Mouse (Mus musculus) cerebellum, adult 2 months (tissue): ENCODE measurements around the gene Mical3. TPM values are rescaled to one million over a fixed set of nuclear protein-coding genes. Genes with fewer than 3 reads are reported as not detected.
"Not testable (repeated sequence)": the region's sequence is repeated elsewhere in the genome, so short reads cannot be mapped to it uniquely, and the experiment has no call there.

Experiments
- DNase-seq, 2 experiments: peaks; one replicate each; pipeline ENCODE4 v3.0.0; 2021
- H3K27ac ChIP-seq: fragments of 200-500 bp; 2 replicates; pipeline ENCODE4 v1.5.1; 2012; ENCODE audit warnings: low read length, control low read depth, inconsistent platforms; ENCODE audit not compliant: insufficient read depth
- H3K27me3 ChIP-seq: fragments of 200-500 bp; 2 replicates; pipeline ENCODE4 v1.6.1; 2012; ENCODE audit warnings: inconsistent platforms, mild to moderate bottlenecking, low read length, moderate library complexity; ENCODE audit not compliant: control insufficient read depth, insufficient read depth
- H3K4me1 ChIP-seq: fragments of 200-500 bp; 2 replicates; pipeline ENCODE4 v1.6.1; 2011; ENCODE audit warnings: low read length; ENCODE audit not compliant: control insufficient read depth, insufficient read depth
- H3K4me3 ChIP-seq: fragments of 200-500 bp; replicated peaks from 2 replicates; pipeline ENCODE3; 2011; ENCODE audit warnings: mild to moderate bottlenecking, low read depth, low read length, control low read depth; ENCODE audit not compliant: insufficient read depth
- CTCF ChIP-seq: fragments of 200-500 bp; IDR thresholded peaks from 2 replicates; pipeline ENCODE4 v1.5.1; 2011; ENCODE audit warnings: low read depth, mild to moderate bottlenecking, control low read depth, low read length, moderate library complexity, borderline replicate concordance; ENCODE audit not compliant: insufficient read depth
- POLR2A ChIP-seq: fragments of 200-500 bp; IDR thresholded peaks from 2 replicates; pipeline ENCODE4 v1.6.1; 2011; ENCODE audit warnings: low read length, control low read depth, borderline replicate concordance; ENCODE audit not compliant: insufficient read depth
- WGBS: fragments of 180-500 bp; shearing (Covaris S2); methylation state at CpG from one replicate; pipeline ENCODE4 v1.1.7; 2018; 5-methylcytosine and 5-hydroxymethylcytosine counted together
- polyA plus RNA-seq: library from polyadenylated mRNA; depleted of rRNA; stranded (reverse); fragments of >200 nt; gene quantifications from 2 replicates; pipeline ENCODE4 v1.2.3, GENCODE M21; 2012

Gene Mical3
- polyA plus RNA-seq, 1 experiment, result 75.7 TPM

GRCm38 (mm10) chr6:120917975-120918374, 212.8 kb downstream of the Mical3 start:
- whole genome bisulfite sequencing, result 47% methylated on average over 3 of the region's 3 CpGs
- DNase-seq, result no peak
- TF ChIP-seq CTCF, result no peak
- no peak for TF ChIP-seq POLR2A

GRCm38 (mm10) chr6:120916972-120917881, 213.6 kb downstream of the Mical3 start:
- H3K27me3 ChIP-seq, DNase-seq, H3K27ac ChIP-seq, H3K4me1 ChIP-seq: not testable (repeated sequence)
- peak overlapping the region; percentile 77 for H3K4me3 ChIP-seq
- WGBS, result 18% methylated on average over 12 of the region's 14 CpGs

More at GRCm38 (mm10) chr6:120917975-120918374, 212.8 kb downstream of the Mical3 start:
- H3K27me3 ChIP-seq, result no peaks in the 10 kb centered on the region
- H3K4me3 ChIP-seq, result no peak overlapping the region
- no peaks in the 10 kb centered on the region for H3K4me1 ChIP-seq
- H3K27ac ChIP-seq, result no peak overlapping the region

GRCm38 (mm10) chr6:120916074-120916971, 214.5 kb downstream of the Mical3 start, which contains the start of gene Bid:
Gene Bid (minus strand): TSS chr6:120916853.
- DNase-seq, result peak; percentile 55 to 59
- 2% methylated on average over 67 of the region's 67 CpGs for WGBS
- H3K4me1 ChIP-seq, result no peaks in the 10 kb centered on the region
- no peaks in the 10 kb centered on the region for H3K27me3 ChIP-seq
- H3K4me3 ChIP-seq, result peak within 1 kb of the TSS; percentile 77
- no peak within 1 kb of the TSS for H3K27ac ChIP-seq
- TF ChIP-seq CTCF (no peak), POLR2A (no peak)

- Histone ChIP-seq H3K27me3 (no peaks in the 10 kb centered on the region), H3K4me3 (no peak overlapping the region), H3K4me1 (no peaks in the 10 kb centered on the region), H3K27ac (no peak overlapping the region)
- WGBS, result 61% methylated on average over 2 of the region's 2 CpGs
- TF ChIP-seq CTCF (no peak), POLR2A (no peak)
- no peak for DNase-seq
These were observed 215.2 kb downstream of the Mical3 start for GRCm38 (mm10) chr6:120915649-120915975.

GRCm38 (mm10) chr6:120914911-120915648, 215.7 kb downstream of the Mical3 start:
- H3K27ac ChIP-seq, result no peak overlapping the region
- TF ChIP-seq CTCF (peak; percentile 42; the same call in 1 of the 2 replicates), POLR2A (no peak)
- no peak for DNase-seq
- H3K4me1 ChIP-seq, result no peaks in the 10 kb centered on the region
- no peak overlapping the region for H3K4me3 ChIP-seq
- WGBS, result 51% methylated on average over 9 of the region's 9 CpGs
- H3K27me3 ChIP-seq, result no peaks in the 10 kb centered on the region

GRCm38 (mm10) chr6:120914533-120914910, 216.3 kb downstream of the Mical3 start:
- no peak overlapping the region for H3K27ac ChIP-seq
- 48% methylated on average over 4 of the region's 4 CpGs for WGBS
- no peaks in the 10 kb centered on the region for H3K4me1 ChIP-seq
- no peaks in the 10 kb centered on the region for H3K27me3 ChIP-seq
- no peak for DNase-seq
- no peak overlapping the region for H3K4me3 ChIP-seq
- no peak for TF ChIP-seq CTCF
- TF ChIP-seq POLR2A, result no peak

GRCm38 (mm10) chr6:120913783-120914182, 217.0 kb downstream of the Mical3 start:
- H3K4me3 ChIP-seq, result no peak overlapping the region
- H3K27ac ChIP-seq, result no peak overlapping the region
- no peaks in the 10 kb centered on the region for H3K4me1 ChIP-seq
- H3K27me3 ChIP-seq, result no peaks in the 10 kb centered on the region
- no peak for DNase-seq
- TF ChIP-seq CTCF (no peak), POLR2A (no peak)
- 71% methylated on average over 8 of the region's 8 CpGs for WGBS
